Mouse (Mus musculus) testis, adult 2 months (tissue): ENCODE data around the gene Sec63.

Source experiments
- CTCF ChIP-seq: fragments of 200-500 bp; IDR thresholded peaks from 2 replicates; pipeline ENCODE4 v1.5.1; 2012; ENCODE audit warnings: low read depth, mild to moderate bottlenecking, inconsistent platforms, low read length, moderate library complexity; ENCODE audit not compliant: control insufficient read depth, insufficient read depth, insufficient replicate concordance
- POLR2A ChIP-seq: fragments of 200-500 bp; IDR thresholded peaks from 2 replicates; pipeline ENCODE4 v1.6.1; 2012; ENCODE audit warnings: low read depth, mild to moderate bottlenecking, inconsistent platforms, low read length, moderate library complexity; ENCODE audit not compliant: control insufficient read depth

- TF ChIP-seq CTCF (no peak), POLR2A (no peak)
Observed at GRCm38 (mm10) chr10:42761901-42762669, 789 bp downstream of the Sec63 start.
